Mouse (Mus musculus) neural tube, embryonic 11.5 days (tissue): Measurements from ENCODE around the gene Rab44. TPM values are rescaled to one million over a fixed set of nuclear protein-coding genes. Genes with fewer than 3 reads are reported as not detected.

ENCODE experiments used
- ATAC-seq: fragments of 200-750 bp; cut with Nextera tagmentation; 2 replicates; pipeline ENCODE4 v1.8.0; 2017; ENCODE audit warnings: moderate number of reproducible peaks, mild to moderate bottlenecking, moderate TSS enrichment, moderate library complexity; ENCODE audit not compliant: insufficient read depth, low FRiP score, low TSS enrichment
- DNase-seq: peaks from one replicate; pipeline ENCODE4 v3.0.0-alpha.2; 2015; ENCODE audit warnings: low spot score
- H3K27ac ChIP-seq: fragments of 300-500 bp; sonication (generic); 2 replicates; pipeline ENCODE4 v1.5.1; 2014; ENCODE audit warnings: low read depth, mild to moderate bottlenecking, low read length
- H3K27me3 ChIP-seq: fragments of 300-500 bp; sonication (generic); 2 replicates; pipeline ENCODE4 v1.6.1; 2014; ENCODE audit warnings: mild to moderate bottlenecking, low read length, mixed read lengths; ENCODE audit not compliant: control insufficient read depth, insufficient read depth
- H3K36me3 ChIP-seq: fragments of 300-500 bp; sonication (generic); 2 replicates; pipeline ENCODE4 v1.6.1; 2014; ENCODE audit warnings: mild to moderate bottlenecking, low read length, moderate library complexity, mixed read lengths; ENCODE audit not compliant: control insufficient read depth, insufficient read depth
- H3K4me1 ChIP-seq: fragments of 300-500 bp; sonication (generic); 2 replicates; pipeline ENCODE4 v1.6.1; 2014; ENCODE audit warnings: low read length, mixed read lengths; ENCODE audit not compliant: control insufficient read depth, insufficient read depth
- H3K4me2 ChIP-seq: fragments of 300-500 bp; sonication (generic); 2 replicates; pipeline ENCODE4 v1.6.1; 2014; ENCODE audit warnings: low read depth, mild to moderate bottlenecking, moderate library complexity
- H3K4me3 ChIP-seq: fragments of 300-500 bp; sonication (generic); 2 replicates; pipeline ENCODE4 v1.5.1; 2014; ENCODE audit warnings: low read depth, low read length
- H3K9ac ChIP-seq: fragments of 300-500 bp; sonication (generic); 2 replicates; pipeline ENCODE4 v1.6.1; 2014; ENCODE audit warnings: mild to moderate bottlenecking, low read length
- H3K9me3 ChIP-seq: fragments of 300-500 bp; sonication (generic); 2 replicates; pipeline ENCODE4 v1.6.1; 2016; ENCODE audit warnings: low read length; ENCODE audit not compliant: control insufficient read depth
- WGBS: fragments of 180-500 bp; shearing (Covaris S2); extraction: QIAGEN DNeasy Blood & Tissue Kit; methylation state at CpG from one replicate; pipeline ENCODE4 v1.1.7; 2014; 5-methylcytosine and 5-hydroxymethylcytosine counted together
- polyA plus RNA-seq: library from polyadenylated mRNA; unstranded; fragments of >200 nt; fragmentation: Nextera tagmentation; extraction: Ambion mirVana; gene quantifications from 2 replicates; pipeline ENCODE4 v1.2.1, GENCODE M21; 2014

The Rab44 gene
- polyA plus RNA-seq, 1 experiment from 2014 or later, result 0.44 TPM

DNA sequence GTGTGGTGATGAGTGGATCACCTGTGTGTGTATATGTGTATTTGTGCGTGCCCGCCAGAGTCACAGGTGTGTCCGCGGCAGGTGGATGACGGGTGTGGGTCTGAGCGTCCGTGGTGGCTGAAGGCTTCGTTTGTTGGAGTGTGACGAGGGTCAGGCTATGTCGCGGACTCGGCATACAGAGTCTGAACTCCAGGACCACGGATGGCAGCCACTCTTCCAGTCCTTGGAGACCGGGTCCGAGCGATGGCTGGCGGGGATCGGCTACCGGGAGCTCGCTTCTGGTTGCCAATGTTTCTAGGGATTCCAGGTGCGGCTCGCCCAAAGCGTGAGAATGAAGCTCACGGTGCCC lies 20.0 kb upstream of the Rab44 start:
- no peaks in the 10 kb centered on the region for H3K36me3 ChIP-seq
- H3K27me3 ChIP-seq, result peaks cover 16% of the 10 kb centered on the region
- H3K4me3 ChIP-seq, result peak overlapping the region; percentile 39
- ATAC-seq, result no peak
- no peaks in the 10 kb centered on the region for H3K9me3 ChIP-seq
- peak overlapping the region; percentile 54 for H3K9ac ChIP-seq
- no peak overlapping the region for H3K27ac ChIP-seq
- under 1% methylated on average over 24 of the region's 24 CpGs for WGBS
- H3K4me2 ChIP-seq, result peak overlapping the region; percentile 72
- peaks cover 14% of the 10 kb centered on the region for H3K4me1 ChIP-seq
- DNase-seq, result no peak

DNA sequence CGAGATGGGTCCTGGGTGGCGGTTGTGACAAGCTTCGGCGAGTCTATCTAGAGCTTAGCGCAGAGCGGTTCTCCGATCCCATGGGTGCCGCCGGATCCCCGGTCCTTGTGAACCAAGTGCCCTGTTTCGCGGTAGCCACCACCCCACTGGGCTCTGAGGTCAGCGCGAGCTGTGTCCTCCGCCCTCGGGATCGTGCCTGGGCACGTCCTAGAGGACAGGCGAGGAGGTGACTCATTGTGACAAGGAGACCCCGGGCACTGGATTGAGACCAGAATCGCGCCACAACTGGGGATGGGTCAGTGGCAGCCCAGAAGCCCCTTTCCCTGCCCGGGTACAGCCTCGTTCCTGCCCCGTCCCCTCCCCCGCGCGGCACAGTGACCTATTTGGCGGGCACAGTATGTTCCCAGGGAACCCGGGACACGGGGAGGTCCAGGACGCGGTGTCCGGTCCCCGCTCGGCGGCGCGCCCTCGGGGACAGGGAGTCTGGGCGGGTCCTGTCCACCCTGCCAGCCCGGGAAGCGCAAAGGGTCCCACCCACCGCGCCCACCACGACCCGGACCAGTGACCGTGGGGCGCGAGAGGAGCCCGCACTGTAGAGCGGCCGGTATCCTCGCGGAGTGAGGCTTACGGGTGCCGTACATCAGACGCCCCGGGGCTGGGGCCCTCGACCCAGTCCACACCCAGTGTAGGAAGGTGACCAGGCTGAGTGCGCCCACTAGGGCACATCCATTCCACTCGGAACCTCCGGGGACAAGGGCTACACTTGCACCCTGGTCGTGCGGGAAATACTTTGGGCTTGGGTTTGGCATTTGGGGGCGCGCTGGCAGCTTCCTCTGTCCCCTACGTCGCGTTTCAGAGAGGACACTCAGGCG lies 19.4 kb upstream of the Rab44 start:
- peak overlapping the region; percentile 72 for H3K4me2 ChIP-seq

GRCm38 (mm10) chr17:29095201-29095733 lies 18.7 kb upstream of the Rab44 start:
- H3K27me3 ChIP-seq, result peaks cover 16% of the 10 kb centered on the region

More for the DNA sequence above, 19.4 kb upstream of the Rab44 start:
- H3K4me1 ChIP-seq, result peaks cover 14% of the 10 kb centered on the region
- H3K27ac ChIP-seq, result no peak overlapping the region
- peak overlapping the region; percentile 54 for H3K9ac ChIP-seq
- peaks cover 16% of the 10 kb centered on the region for H3K27me3 ChIP-seq
- DNase-seq (peak; percentile 31), ATAC-seq (peak; percentile 69)
- no peaks in the 10 kb centered on the region for H3K36me3 ChIP-seq
- H3K9me3 ChIP-seq, result no peaks in the 10 kb centered on the region
- peak overlapping the region; percentile 39 for H3K4me3 ChIP-seq
- WGBS, result under 1% methylated on average over 71 of the region's 71 CpGs

GRCm38 (mm10) chr17:29096245-29096644 lies 17.7 kb upstream of the Rab44 start:
- Histone ChIP-seq H3K27me3 (peaks cover 16% of the 10 kb centered on the region), H3K9me3 (no peaks in the 10 kb centered on the region), H3K9ac (no peak overlapping the region), H3K36me3 (no peaks in the 10 kb centered on the region), H3K4me2 (no peak overlapping the region), H3K27ac (no peak overlapping the region), H3K4me3 (no peak overlapping the region), H3K4me1 (peaks cover 14% of the 10 kb centered on the region)
- ATAC-seq, result no peak
- WGBS, result 95% methylated on average over 6 of the region's 6 CpGs
- DNase-seq, result no peak

More at GRCm38 (mm10) chr17:29095201-29095733, 18.7 kb upstream of the Rab44 start:
- H3K36me3 ChIP-seq, result no peaks in the 10 kb centered on the region
- peak overlapping the region; percentile 54 for H3K9ac ChIP-seq
- H3K4me1 ChIP-seq, result peaks cover 14% of the 10 kb centered on the region
- H3K4me3 ChIP-seq, result peak overlapping the region; percentile 39
- peak; percentile 39 for ATAC-seq
- peak overlapping the region; percentile 72 for H3K4me2 ChIP-seq
- H3K9me3 ChIP-seq, result no peaks in the 10 kb centered on the region
- no peak overlapping the region for H3K27ac ChIP-seq
- peak; percentile 92 for DNase-seq
- under 1% methylated on average over 43 of the region's 44 CpGs for WGBS

- no peak for ATAC-seq
These were observed 16.9 kb upstream of the Rab44 start for GRCm38 (mm10) chr17:29096851-29097561.

GRCm38 (mm10) chr17:29098291-29098690 lies 15.7 kb upstream of the Rab44 start:
- no peak for ATAC-seq
- Histone ChIP-seq H3K36me3 (no peaks in the 10 kb centered on the region), H3K9me3 (no peaks in the 10 kb centered on the region), H3K9ac (no peak overlapping the region), H3K4me2 (no peak overlapping the region), H3K27ac (no peak overlapping the region), H3K4me1 (peaks cover 11% of the 10 kb centered on the region), H3K27me3 (peaks cover 13% of the 10 kb centered on the region), H3K4me3 (no peak overlapping the region)
- WGBS, result 96% methylated on average over 24 of the region's 24 CpGs
- no peak for DNase-seq

More at GRCm38 (mm10) chr17:29096851-29097561, 16.9 kb upstream of the Rab44 start:
- no peak overlapping the region for H3K4me3 ChIP-seq
- H3K9ac ChIP-seq, result no peak overlapping the region
- no peak overlapping the region for H3K27ac ChIP-seq
- peaks cover 14% of the 10 kb centered on the region for H3K4me1 ChIP-seq
- peaks cover 16% of the 10 kb centered on the region for H3K27me3 ChIP-seq
- no peaks in the 10 kb centered on the region for H3K36me3 ChIP-seq
- no peaks in the 10 kb centered on the region for H3K9me3 ChIP-seq
- no peak for DNase-seq
- H3K4me2 ChIP-seq, result no peak overlapping the region
- WGBS, result 81% methylated on average over 7 of the region's 7 CpGs

DNA sequence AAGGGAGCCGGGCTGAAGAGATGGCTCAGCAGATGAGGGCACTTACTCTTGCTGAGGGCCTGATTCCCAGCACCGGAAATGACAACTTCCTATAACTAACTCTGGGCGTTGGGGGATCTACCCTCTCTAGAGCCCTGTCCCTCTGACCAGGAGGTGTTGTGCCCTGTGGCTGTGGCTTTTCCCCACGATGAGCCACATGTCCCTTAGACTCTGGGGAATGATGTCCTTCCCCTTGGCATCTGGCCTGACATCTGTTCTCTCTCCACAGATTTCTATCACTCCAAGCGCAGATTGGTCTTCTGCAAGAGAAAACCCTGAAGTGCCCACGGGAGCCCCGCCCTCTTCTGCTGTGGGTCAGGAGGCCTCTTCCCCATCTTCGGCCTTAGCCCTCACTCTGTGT lies 14.9 kb upstream of the Rab44 start:
- peaks cover 8% of the 10 kb centered on the region for H3K27me3 ChIP-seq
- H3K9ac ChIP-seq, result no peak overlapping the region
- H3K4me2 ChIP-seq, result no peak overlapping the region
- DNase-seq (no peak), ATAC-seq (no peak)
- H3K4me1 ChIP-seq, result peaks cover 6% of the 10 kb centered on the region
- 94% methylated on average over 8 of the region's 8 CpGs for WGBS
- H3K9me3 ChIP-seq, result no peaks in the 10 kb centered on the region
- H3K36me3 ChIP-seq, result no peaks in the 10 kb centered on the region
- H3K4me3 ChIP-seq, result no peak overlapping the region
- H3K27ac ChIP-seq, result no peak overlapping the region

- DNase-seq (no peak), ATAC-seq (no peak)
- Histone ChIP-seq H3K27me3 (no peaks in the 10 kb centered on the region), H3K9ac (no peak overlapping the region), H3K4me3 (no peak overlapping the region), H3K36me3 (no peaks in the 10 kb centered on the region), H3K4me1 (no peaks in the 10 kb centered on the region), H3K4me2 (no peak overlapping the region), H3K9me3 (no peaks in the 10 kb centered on the region), H3K27ac (no peak overlapping the region)
- WGBS, result 92% methylated on average over 7 of the region's 7 CpGs
These were observed 13.3 kb upstream of the Rab44 start for GRCm38 (mm10) chr17:29100627-29101026.
